Mouse (Mus musculus): ENCODE results near the gene Ctnnd2.
"Not testable (repeated sequence)": the region's sequence is repeated elsewhere in the genome, so short reads cannot be mapped to it uniquely, and the experiment has no call there.

Gene Ctnnd2

DNA sequence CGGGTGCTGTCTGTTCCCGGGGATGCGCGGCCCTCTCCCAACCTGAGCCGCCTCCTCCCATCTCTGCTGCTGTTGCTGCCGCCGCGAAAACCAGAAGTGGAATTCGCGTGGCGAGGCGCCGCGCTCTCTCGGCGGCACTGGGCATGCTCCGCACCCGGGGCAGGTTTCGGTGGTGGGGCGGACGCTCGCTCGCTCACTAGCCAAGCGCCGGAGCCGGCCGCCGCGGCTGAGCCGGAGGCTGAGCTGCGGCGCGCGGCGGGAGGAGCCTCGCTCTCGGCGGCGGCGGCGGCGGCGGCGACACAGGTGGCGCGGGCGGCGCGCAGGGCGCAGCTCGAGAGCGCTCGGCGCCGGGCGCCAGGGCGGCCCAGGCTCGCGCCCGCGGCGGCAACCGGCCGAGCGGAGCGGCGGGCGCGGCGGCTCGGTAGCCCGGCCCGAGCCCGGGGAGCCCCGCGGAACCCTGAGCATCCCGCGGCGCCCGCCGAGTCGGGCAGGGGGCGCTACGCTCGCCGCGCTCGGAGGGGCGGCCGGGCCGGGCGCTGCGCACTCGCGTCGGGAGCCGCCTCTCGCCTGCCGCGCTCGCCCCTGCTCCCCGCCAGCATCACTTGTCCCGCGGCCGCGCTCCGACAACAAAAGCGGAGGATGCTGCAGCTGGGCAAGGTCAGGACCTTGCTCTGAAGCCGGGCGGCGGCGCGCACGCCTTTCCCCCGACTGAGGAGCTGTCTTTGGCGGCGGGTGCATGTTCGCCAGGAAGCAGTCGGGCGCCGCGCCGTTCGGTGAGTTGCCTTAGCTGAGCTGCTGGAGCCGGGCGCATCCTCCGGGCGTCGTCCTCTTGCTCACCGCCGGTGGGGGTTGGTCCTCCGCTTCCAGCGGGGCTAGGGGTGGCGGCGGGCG is at the start of gene Ctnnd2:
TSS of gene Ctnnd2 (plus strand) at position 203 of the 891 bp plus-strand sequence.
- peak; percentile 63 for DNase-seq (ENCODE audit: low spot score)

DNA sequence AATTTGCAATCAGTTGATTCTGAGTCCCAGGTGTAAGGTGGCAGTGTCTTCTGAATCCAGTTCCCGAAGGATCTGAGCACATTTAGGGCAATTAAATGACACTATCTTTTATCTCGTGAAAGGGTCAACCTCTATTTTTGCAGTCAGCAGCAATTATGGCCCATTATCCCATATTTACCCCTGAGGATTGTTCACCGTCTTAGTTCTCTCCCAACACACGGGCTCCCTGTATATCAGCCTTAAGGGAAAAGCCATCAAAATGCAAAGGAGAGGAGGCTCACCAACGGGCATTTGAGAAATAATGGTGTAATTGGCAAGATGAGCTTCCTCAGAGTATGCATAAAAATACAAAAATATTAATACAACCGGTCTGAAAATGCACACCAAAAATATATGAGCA is 41.7 kb upstream of the Ctnnd2 start:
- DNase-seq (ENCODE audit: low spot score), result no peak

- not testable (repeated sequence) for DNase-seq (ENCODE audit: low spot score)
These were observed 32.8 kb upstream of the Ctnnd2 start for GRCm38 (mm10) chr15:30139626-30140025.

GRCm38 (mm10) chr15:30145413-30145812 is 27.0 kb upstream of the Ctnnd2 start:
- no peak for DNase-seq (ENCODE audit: low spot score)

GRCm38 (mm10) chr15:30152176-30152575 is 20.2 kb upstream of the Ctnnd2 start:
- DNase-seq (ENCODE audit: low spot score), result no peak

DNA sequence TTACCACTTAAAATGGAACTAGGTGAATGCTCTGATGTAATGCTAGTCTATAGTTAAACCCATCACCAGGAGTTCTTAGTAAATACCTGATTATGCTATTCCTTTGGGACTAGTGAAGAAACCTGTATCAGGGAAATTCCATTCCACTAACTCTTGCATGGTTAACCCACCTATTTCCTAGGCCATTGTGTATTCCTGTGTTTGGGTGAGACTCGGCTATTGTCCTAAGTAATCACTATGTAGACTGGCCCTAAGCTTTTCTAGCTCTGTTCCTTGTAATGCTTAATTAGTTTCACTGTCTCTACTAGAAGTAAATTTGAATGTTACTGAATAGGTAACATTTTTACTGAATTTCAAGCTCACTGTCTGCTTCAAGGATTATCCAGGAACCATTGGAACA is 14.4 kb upstream of the Ctnnd2 start:
- no peak for DNase-seq (ENCODE audit: low spot score)

- no peak for DNase-seq (ENCODE audit: low spot score)
These were observed 2.4 kb upstream of the Ctnnd2 start for GRCm38 (mm10) chr15:30170031-30170430.

DNA sequence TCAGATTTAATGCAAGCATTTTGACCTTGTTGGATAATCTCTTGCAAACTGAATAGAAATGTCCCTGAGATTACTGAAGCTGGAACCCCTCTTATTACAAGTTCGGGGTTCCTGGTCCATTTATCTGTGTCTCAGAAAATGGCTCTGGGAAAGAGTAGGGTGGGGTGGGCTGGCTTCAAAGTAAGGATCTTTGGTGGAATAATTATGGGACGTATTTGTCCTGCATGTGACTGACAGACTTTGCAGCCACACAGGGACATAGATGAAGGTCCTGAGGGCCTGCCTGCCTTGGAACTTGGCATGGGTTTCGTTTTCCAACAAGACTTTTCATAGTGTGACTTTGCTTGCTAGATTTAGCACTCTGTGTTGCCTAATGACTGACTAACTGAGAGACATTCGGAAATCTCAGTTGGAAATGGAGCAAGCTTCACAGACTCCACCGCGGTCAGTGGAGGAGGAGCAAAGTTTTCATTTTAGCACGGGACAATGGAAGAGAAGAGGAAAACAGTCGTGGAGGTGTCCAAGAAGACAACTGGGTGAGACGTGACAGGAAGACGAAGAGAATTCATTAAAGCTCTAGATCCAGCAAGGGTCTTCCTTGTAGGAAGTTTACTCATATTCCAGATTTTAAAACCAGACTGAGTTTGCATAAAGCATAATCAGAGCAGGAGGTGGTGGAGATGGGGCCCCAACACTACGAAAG is 749 bp upstream of the Ctnnd2 start:
- no peak for DNase-seq (ENCODE audit: low spot score)

DNA sequence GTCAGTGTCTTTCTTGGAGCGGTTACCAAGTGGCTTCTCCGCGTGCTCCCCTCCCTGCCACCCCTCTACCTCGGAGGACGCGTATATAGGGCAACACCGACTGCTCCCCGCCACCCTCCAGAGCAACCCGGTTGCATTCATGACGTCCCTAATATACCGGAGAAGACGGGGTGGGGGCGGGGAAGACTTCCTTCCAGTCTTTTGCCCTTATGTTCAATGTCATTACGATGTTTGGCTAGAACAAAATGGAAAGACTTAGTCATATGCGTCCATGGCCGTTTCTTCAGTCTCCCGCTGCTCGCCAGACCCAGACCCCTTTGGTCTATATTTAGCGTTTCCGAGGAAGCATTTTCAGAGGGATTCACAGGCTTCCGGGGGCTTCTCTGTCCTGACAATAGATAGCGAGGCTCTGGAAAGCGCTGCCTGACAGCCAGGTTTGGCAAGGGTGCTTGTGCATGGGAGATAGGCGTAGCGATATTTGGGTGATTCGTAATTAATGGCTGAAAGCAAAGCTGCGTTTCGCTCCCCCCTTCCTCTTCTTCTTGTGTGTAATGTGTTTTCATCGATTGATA is 1.1 kb downstream of the Ctnnd2 start:
- DNase-seq (ENCODE audit: low spot score), result peak; percentile 3

DNA sequence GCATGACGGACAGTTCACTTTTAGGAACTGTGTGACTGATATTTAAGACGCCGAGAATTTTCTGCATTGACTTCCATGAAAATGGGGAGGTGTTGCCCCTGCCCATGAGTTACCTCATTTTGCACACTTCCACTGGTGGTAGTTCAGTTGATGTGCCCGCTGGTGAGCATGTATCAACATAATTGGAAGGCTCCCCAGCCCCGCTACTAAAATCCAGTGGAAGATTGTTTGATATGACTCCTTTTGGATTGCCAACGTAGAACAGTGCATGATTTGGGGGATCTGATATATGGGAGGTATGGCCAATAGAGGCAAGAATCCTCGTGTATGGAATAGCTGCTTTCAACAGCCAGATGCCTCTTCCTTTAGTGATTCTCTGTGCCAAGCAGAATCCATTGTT is 1.9 kb downstream of the Ctnnd2 start:
- no peak for DNase-seq (ENCODE audit: low spot score)

- no peak for DNase-seq (ENCODE audit: low spot score)
These were observed 11.6 kb downstream of the Ctnnd2 start for GRCm38 (mm10) chr15:30184020-30184419.

DNA sequence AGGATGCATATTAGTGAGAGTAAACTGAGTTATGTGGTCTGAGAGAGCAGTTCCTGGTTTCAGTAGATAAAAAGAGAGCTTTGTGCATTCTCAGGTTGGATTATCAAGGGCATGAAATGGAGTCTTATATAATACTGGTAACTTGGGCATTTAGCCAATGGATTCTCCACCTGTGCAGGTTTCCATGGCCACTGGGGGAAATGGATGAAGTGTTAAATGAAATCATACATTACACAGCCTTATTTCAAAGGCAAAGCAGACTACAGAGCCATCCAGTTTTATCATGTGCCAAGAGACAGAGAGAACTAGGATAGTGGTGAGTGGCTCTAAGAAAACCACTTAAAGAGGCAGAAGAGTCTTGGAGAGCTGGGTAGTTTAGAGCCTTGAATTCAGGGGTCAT is 18.5 kb downstream of the Ctnnd2 start:
- no peak for DNase-seq (ENCODE audit: low spot score)

DNA sequence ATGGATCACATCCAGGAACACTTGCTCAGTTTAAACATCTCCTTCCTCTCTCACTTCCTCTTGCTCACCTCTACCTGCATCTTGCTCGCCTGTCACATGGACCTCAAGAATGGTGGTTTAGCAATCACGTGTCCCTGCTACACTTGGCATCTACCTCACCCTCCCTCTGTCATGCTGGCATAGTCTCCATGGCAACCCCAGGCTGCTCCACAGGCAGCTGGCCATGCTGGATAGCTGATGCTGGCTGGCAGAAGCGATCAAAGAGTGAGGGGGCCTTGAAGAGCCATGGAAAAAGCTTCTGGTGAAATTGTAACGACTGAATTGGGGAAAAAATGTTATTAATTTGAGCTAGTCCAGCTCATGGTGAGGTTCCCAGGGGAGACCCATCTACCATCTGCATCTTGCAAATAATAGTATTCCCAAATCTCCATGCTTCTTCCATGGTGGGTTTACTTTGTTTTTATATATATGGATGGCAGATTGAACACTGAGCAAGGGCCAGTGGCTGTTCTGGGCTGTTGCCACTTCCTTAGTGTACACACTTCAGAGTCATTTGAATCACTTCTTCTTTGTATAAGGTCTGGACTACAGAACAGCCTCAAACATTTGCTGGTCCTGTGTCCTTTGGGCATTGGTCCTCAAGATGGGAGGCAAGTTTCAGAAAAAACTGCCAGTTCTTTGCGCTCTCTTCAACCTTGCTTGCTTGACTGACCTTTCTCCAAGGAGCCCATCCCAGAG is 19.7 kb downstream of the Ctnnd2 start:
- DNase-seq (ENCODE audit: low spot score), result no peak

- no peak for DNase-seq (ENCODE audit: low spot score)
These were observed 26.0 kb downstream of the Ctnnd2 start for GRCm38 (mm10) chr15:30198429-30198828.

GRCm38 (mm10) chr15:30199785-30200184 is 27.4 kb downstream of the Ctnnd2 start:
- no peak for DNase-seq (ENCODE audit: low spot score)

GRCm38 (mm10) chr15:30201211-30201610 is 28.8 kb downstream of the Ctnnd2 start:
- no peak for DNase-seq (ENCODE audit: low spot score)

- DNase-seq (ENCODE audit: low spot score), result no peak
These were observed 29.2 kb downstream of the Ctnnd2 start for GRCm38 (mm10) chr15:30201617-30202016.

- no peak for DNase-seq (ENCODE audit: low spot score)
These were observed 40.4 kb downstream of the Ctnnd2 start for GRCm38 (mm10) chr15:30212746-30213145.

- DNase-seq (ENCODE audit: low spot score), result no peak
These were observed 43.5 kb downstream of the Ctnnd2 start for GRCm38 (mm10) chr15:30215871-30216270.

DNA sequence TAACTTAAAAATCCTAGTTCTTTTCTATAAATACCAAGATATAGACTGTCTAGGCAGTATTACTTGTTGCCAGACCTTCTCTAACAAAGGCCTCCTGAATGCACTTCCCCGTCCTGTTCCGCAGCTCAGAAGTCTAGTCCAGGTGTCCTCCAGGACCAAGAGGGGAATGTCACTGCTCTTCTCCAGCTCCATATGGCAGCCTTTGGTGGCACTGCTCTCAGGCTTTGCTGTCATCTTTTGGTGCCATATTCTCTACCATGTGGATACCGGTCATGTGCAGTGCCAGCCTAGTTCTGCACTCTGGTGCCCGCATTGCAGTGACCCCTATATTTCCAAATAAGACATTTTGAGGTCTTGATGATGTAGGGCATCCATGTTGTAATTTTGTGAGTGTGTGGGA is 56.7 kb downstream of the Ctnnd2 start:
- DNase-seq (ENCODE audit: low spot score), result no peak

DNA sequence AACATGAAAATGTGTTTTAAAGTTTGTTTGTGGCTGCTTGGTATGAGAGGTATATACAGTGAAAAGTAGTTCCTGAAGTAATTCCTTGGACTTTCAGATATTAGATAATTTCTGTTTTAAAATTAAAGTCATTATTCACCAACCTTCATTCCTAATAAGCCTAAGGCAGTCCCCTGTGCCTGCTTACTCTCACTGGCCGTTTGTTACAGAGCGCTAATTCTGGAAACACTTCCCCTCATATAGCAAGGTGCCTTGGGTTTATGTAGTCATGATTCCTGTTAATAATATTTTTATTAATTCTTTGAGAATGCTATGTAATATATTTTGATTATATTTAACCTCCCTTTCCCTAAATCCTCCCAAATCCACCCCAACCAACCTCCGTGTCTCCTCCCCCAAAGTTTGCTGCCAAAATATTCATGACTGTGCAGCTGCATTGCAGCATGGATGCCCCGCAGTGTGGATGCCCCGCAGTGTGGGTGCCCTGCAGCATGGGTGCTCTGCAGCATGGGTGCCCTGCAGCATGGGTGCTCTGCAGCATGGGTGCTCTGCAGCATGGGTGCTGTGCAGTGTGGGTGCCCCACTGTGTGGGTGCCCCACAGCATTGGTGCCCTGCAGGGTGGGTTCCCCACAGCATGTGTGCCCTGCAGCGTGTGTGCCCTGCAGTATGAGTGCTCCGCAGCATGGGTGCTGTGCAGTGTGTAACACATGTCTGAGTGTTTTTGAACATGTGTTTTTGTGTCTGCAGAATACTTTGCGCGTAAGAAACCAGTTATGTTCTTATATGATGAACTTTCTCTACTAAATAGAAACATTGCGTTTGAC is 63.0 kb downstream of the Ctnnd2 start:
- no peak for DNase-seq (ENCODE audit: low spot score)

Measured in urinary bladder, postnatal 14 days (tissue).